Mouse (Mus musculus): Measurements from ENCODE around the gene Olfr1467. TPM values are rescaled to one million over a fixed set of nuclear protein-coding genes. Genes with fewer than 3 reads are reported as not detected.

The Olfr1467 gene
- not detected in 2 replicates for polyA plus RNA-seq (2015; fragmentation: Nextera tagmentation; extraction: Ambion mirVana)

DNA sequence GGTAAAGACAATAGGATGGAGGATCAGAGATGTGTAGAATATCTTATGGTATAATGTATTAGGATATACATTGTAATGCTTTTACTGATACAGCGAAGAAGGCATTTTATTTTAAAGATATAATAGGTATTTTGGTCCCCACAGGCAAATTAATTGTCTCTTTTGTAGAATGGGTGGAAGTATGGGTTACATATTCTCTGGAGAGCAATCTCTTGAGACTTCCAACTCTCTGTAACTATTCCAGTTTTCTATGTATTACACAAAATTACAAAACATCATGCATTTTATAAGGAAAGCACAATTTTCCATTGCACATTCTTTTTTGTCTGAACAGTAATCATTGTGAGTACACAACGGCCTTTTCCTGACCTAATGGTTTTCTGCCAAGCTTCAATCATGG lies at the start of gene Olfr1467:
Gene Olfr1467, plus strand, starts transcription at position 301 of the 400 bp plus-strand sequence.
- H3K36me3 ChIP-seq (ENCODE audit: control insufficient read depth, insufficient read depth, low read length), result no peaks in the 10 kb centered on the region
- no peaks in the 10 kb centered on the region for H3K27me3 ChIP-seq (ENCODE audit: control insufficient read depth, insufficient read depth, low read depth, low read length)
- no peak for ATAC-seq (ENCODE audit: low read depth)
- H3K4me1 ChIP-seq (replicated peaks; ENCODE audit: control insufficient read depth, insufficient read depth, low read length), result no peaks in the 10 kb centered on the region
- no peak within 1 kb of the TSS for H3K27ac ChIP-seq (ENCODE audit: low read length)
- H3K4me2 ChIP-seq (ENCODE audit: low read depth, low read length), result no peak within 1 kb of the TSS
- H3K9ac ChIP-seq (ENCODE audit: low read length), result no peak within 1 kb of the TSS
- WGBS, result 55% methylated on average over 2 of the region's 2 CpGs
- H3K4me3 ChIP-seq (ENCODE audit: low read length), result no peak within 1 kb of the TSS
- H3K9me3 ChIP-seq (ENCODE audit: control insufficient read depth, low read length), result peaks cover 4% of the 10 kb centered on the region; the same call in 1 of the 2 replicates

DNA sequence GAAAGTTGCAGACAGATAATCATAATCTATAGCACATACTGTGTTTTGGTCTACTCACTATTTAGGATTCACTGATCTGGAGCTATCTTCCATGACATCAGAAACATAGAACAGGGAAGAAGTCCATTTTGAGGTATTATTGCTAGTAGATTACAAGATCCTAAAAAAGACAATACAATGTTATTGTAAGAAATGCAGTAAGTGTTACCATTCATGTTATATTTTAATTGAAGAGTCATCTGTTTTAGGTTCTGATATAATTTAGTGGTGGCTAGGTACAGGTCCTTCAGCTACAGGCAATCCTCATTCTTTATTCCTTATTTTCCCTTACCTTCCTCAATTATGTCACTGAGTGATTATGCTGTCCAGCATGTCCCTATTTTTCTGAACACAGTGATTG lies 46.6 kb upstream of the Olfr1467 start, which contains the start of gene Olfr1465:
Gene Olfr1465, minus strand, starts transcription at position 101 of the 400 bp plus-strand sequence.
- H3K27me3 ChIP-seq (ENCODE audit: control insufficient read depth, insufficient read depth, low read depth, low read length), result no peaks in the 10 kb centered on the region
- H3K36me3 ChIP-seq (ENCODE audit: control insufficient read depth, insufficient read depth, low read length), result no peaks in the 10 kb centered on the region
- no peak for ATAC-seq (ENCODE audit: low read depth)
- H3K4me3 ChIP-seq (ENCODE audit: low read length), result no peak within 1 kb of the TSS
- H3K9me3 ChIP-seq (ENCODE audit: control insufficient read depth, low read length), result no peaks in the 10 kb centered on the region
- H3K27ac ChIP-seq (ENCODE audit: low read length), result no peak within 1 kb of the TSS
- no peak within 1 kb of the TSS for H3K4me2 ChIP-seq (ENCODE audit: low read depth, low read length)
- H3K9ac ChIP-seq (ENCODE audit: low read length), result no peak within 1 kb of the TSS
- H3K4me1 ChIP-seq (replicated peaks; ENCODE audit: control insufficient read depth, insufficient read depth, low read length), result no peaks in the 10 kb centered on the region

GRCm38 (mm10) chr19:13338562-13338961 lies 23.5 kb upstream of the Olfr1467 start, which contains the start of gene Olfr1466:
Gene Olfr1466 (plus strand): TSS chr19:13338862.
- H3K4me1 ChIP-seq (replicated peaks; ENCODE audit: control insufficient read depth, insufficient read depth, low read length), result no peaks in the 10 kb centered on the region
- no peak within 1 kb of the TSS for H3K27ac ChIP-seq (ENCODE audit: low read length)
- H3K4me2 ChIP-seq (ENCODE audit: low read depth, low read length), result no peak within 1 kb of the TSS
- H3K9me3 ChIP-seq (ENCODE audit: control insufficient read depth, low read length), result peaks cover 3% of the 10 kb centered on the region; the same call in 1 of the 2 replicates
- no peak within 1 kb of the TSS for H3K4me3 ChIP-seq (ENCODE audit: low read length)
- whole genome bisulfite sequencing, result 86% methylated on average over 2 of the region's 2 CpGs
- ATAC-seq (ENCODE audit: low read depth), result no peak
- H3K36me3 ChIP-seq (ENCODE audit: control insufficient read depth, insufficient read depth, low read length), result no peaks in the 10 kb centered on the region
- H3K27me3 ChIP-seq (ENCODE audit: control insufficient read depth, insufficient read depth, low read depth, low read length), result no peaks in the 10 kb centered on the region
- H3K9ac ChIP-seq (ENCODE audit: low read length), result no peak within 1 kb of the TSS

DNA sequence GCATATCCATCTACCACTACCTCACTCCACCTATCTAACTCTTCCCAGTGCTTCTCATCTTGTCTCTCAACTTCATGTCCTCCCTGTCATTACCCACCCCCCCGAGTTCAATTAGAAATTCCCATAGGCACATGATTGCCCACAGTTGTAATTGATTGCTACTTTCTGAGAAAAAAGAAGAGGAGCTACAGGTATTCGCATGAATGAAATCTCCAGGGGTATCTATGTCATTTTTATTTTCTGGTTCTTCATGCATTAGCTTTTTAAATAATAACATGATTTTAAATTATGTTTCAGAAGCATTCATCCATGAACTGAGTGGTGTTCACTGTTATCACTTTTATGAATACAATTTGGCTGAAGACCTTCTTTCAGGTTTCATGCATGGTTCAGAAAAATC lies 45.5 kb downstream of the Olfr1467 start, which contains the start of gene Olfr1469:
Gene Olfr1469, plus strand, starts transcription at position 301 of the 400 bp plus-strand sequence.
- Histone ChIP-seq H3K9ac (ENCODE audit: low read length) (no peak within 1 kb of the TSS), H3K4me2 (ENCODE audit: low read depth, low read length) (no peak within 1 kb of the TSS), H3K4me1 (replicated peaks; ENCODE audit: control insufficient read depth, insufficient read depth, low read length) (no peaks in the 10 kb centered on the region), H3K4me3 (ENCODE audit: low read length) (no peak within 1 kb of the TSS), H3K27me3 (ENCODE audit: control insufficient read depth, insufficient read depth, low read depth, low read length) (no peaks in the 10 kb centered on the region), H3K36me3 (ENCODE audit: control insufficient read depth, insufficient read depth, low read length) (no peaks in the 10 kb centered on the region), H3K9me3 (ENCODE audit: control insufficient read depth, low read length) (no peaks in the 10 kb centered on the region; the same call in 1 of the 2 replicates), H3K27ac (ENCODE audit: low read length) (no peak within 1 kb of the TSS)
- 57% methylated on average over 2 of the region's 2 CpGs for WGBS
- no peak for ATAC-seq (ENCODE audit: low read depth)

Other genes with a start within 250 kb of the Olfr1467 start
- gene Olfr1459, start 212.7 kb upstream of the Olfr1467 start, polyA plus RNA-seq (2015; fragmentation: Nextera tagmentation; extraction: Ambion mirVana), result not detected in 2 replicates
- gene Olfr1461, start 199.2 kb upstream of the Olfr1467 start, polyA plus RNA-seq (2015; fragmentation: Nextera tagmentation; extraction: Ambion mirVana), result not detected in 2 replicates
- gene Olfr1462, start 176.5 kb upstream of the Olfr1467 start, polyA plus RNA-seq (2015; fragmentation: Nextera tagmentation; extraction: Ambion mirVana), result not detected in 2 replicates
- gene Olfr1463, start 130.9 kb upstream of the Olfr1467 start, polyA plus RNA-seq (2015; fragmentation: Nextera tagmentation; extraction: Ambion mirVana), result not detected in 2 replicates
- gene Olfr1465, start 46.7 kb upstream of the Olfr1467 start, polyA plus RNA-seq (2015; fragmentation: Nextera tagmentation; extraction: Ambion mirVana), result not detected in 2 replicates
- gene Olfr1466, start 23.4 kb upstream of the Olfr1467 start, polyA plus RNA-seq (2015; fragmentation: Nextera tagmentation; extraction: Ambion mirVana), result not detected in 2 replicates
- gene Olfr1469, start 45.6 kb downstream of the Olfr1467 start, polyA plus RNA-seq (2015; fragmentation: Nextera tagmentation; extraction: Ambion mirVana), result not detected in 2 replicates
- gene Olfr1471, start 81.2 kb downstream of the Olfr1467 start, polyA plus RNA-seq (2015; fragmentation: Nextera tagmentation; extraction: Ambion mirVana), result not detected in 2 replicates
- not detected in 2 replicates for gene Olfr1472, start 93.8 kb downstream of the Olfr1467 start, polyA plus RNA-seq (2015; fragmentation: Nextera tagmentation; extraction: Ambion mirVana)
- gene Olfr1474, start 107.3 kb downstream of the Olfr1467 start, polyA plus RNA-seq (2015; fragmentation: Nextera tagmentation; extraction: Ambion mirVana), result not detected in 2 replicates
- not detected in 2 replicates for gene Olfr1475, start 118.0 kb downstream of the Olfr1467 start, polyA plus RNA-seq (2015; fragmentation: Nextera tagmentation; extraction: Ambion mirVana)
- gene Olfr1477, start 138.3 kb downstream of the Olfr1467 start, polyA plus RNA-seq (2015; fragmentation: Nextera tagmentation; extraction: Ambion mirVana), result not detected in 2 replicates
- gene Olfr1480, start 165.7 kb downstream of the Olfr1467 start, polyA plus RNA-seq (2015; fragmentation: Nextera tagmentation; extraction: Ambion mirVana), result not detected in 2 replicates
- not detected in 2 replicates for gene Olfr1484, start 221.3 kb downstream of the Olfr1467 start, polyA plus RNA-seq (2015; fragmentation: Nextera tagmentation; extraction: Ambion mirVana)

All from lung, embryonic 16.5 days (tissue).